Mouse (Mus musculus) lung, adult 2 months (tissue): ENCODE results near the gene Anxa9. TPM values are rescaled to one million over a fixed set of nuclear protein-coding genes. Genes with fewer than 3 reads are reported as not detected.

Experiments used
- DNase-seq: peaks from one replicate; pipeline ENCODE4 v3.0.0; 2022
- H3K4me1 ChIP-seq: fragments of 200-500 bp; 2 replicates; pipeline ENCODE4 v1.6.1; 2011; ENCODE audit warnings: low read length; ENCODE audit not compliant: control insufficient read depth, insufficient read depth
- H3K4me3 ChIP-seq: fragments of 200-500 bp; replicated peaks from 2 replicates; pipeline ENCODE3; 2011; ENCODE audit warnings: low read depth, mild to moderate bottlenecking, control low read depth, low read length; ENCODE audit errors: extremely low read depth
- CTCF ChIP-seq: fragments of 200-500 bp; IDR thresholded peaks from 2 replicates; pipeline ENCODE4 v1.5.1; 2011; ENCODE audit warnings: mild to moderate bottlenecking, low read length, control low read depth; ENCODE audit not compliant: insufficient read depth
- POLR2A ChIP-seq: fragments of 200-500 bp; IDR thresholded peaks from 2 replicates; pipeline ENCODE4 v1.6.1; 2011; ENCODE audit warnings: low read depth, mild to moderate bottlenecking, control low read depth, low read length, borderline replicate concordance; ENCODE audit errors: extremely low read depth
- WGBS: fragments of 180-500 bp; shearing (Covaris S2); methylation state at CpG from one replicate; pipeline ENCODE4 v1.1.7; 2018; 5-methylcytosine and 5-hydroxymethylcytosine counted together
- polyA plus RNA-seq: library from polyadenylated mRNA; depleted of rRNA; stranded (reverse); fragments of >200 nt; gene quantifications from 2 replicates; pipeline ENCODE4 v1.2.3, GENCODE M21; 2012

Anxa9 gene
- polyA plus RNA-seq, 1 experiment = 16.7 TPM

DNA sequence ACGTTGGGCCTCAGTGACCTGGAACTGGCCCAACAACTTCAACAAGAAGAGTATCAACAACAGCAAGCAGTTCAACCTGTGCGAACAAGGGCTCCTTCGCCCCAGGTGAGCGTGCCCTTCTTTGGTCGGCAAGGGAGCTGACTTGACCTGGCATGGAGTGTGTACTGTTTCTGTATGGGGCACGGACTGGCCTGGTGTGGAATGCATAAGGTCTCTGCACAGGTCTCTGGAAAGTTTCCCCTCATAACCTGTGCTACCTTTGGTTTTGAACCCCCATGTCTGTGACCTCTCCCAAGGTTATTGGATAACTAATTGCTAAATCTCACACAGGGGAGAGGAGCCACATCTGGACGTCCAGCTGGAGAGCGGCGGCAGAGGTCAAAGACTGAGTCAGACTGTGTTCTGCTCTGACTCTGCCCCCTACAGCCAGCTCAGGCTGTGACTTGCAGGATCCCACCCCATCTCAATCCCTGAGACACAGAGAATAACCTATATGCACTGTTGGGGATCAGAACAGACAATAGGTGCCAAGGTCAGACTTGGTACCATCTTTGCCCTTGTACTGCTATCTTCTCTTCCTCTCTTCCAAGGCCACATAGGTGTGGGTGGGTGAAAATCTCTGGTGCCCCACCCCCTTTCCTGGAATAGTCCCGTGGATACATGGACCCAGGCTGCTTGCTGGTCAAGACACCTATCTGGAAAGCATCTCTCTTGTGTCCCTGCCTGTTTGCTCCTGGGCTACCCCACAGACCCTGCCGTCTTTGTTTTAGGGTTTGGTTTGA, 11.5 kb downstream of the Anxa9 start:
- 73% methylated on average over 11 of the region's 11 CpGs for WGBS
- H3K4me3 ChIP-seq = no peak overlapping the region
- TF ChIP-seq CTCF (no peak), POLR2A (no peak)
- DNase-seq = no peak
- peaks cover 14% of the 10 kb centered on the region for H3K4me1 ChIP-seq

DNA sequence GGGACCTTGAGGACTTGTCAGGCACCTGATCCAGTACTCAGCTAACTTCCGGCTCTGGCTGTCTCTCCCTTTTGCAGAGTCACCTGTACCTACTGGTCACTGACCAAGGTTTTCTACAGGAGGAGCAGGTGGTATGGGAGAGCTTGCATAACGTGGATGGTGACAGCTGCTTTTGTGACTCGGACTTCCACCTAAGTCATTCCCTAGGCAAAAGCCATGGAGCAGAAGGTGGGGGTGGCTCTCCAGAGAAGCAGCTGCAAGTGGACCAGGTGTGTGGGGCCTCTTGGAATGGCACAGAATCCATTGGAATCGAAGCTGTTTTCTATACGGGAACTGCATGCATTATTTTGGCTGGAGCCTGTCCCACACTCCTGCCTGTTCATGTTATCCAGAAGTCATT, 12.3 kb downstream of the Anxa9 start:
- 75% methylated on average over 5 of the region's 5 CpGs for WGBS
- no peak for DNase-seq
- H3K4me1 ChIP-seq = peaks cover 14% of the 10 kb centered on the region
- H3K4me3 ChIP-seq = no peak overlapping the region
- TF ChIP-seq POLR2A = no peak
- TF ChIP-seq CTCF = no peak

DNA sequence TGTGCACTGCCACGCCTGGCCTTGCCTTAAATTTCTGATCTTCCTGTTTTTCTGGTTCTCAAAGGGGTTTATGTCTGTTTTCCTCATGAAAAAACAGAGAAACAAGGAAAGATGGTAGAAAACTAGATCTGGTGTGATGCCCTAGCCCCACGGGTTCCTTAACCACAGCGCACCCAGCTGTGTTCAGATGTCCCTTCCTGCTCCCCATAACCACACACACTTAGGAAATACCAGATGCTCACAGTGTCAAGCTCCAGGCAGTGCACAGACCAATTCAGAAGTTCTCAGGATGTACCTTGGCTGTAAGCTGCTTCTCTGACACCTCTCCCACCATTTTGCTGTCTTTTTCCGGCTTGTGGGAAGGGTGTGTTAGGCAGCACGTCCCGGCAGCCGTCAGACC, 12.7 kb downstream of the Anxa9 start:
- TF ChIP-seq POLR2A = no peak
- no peak for TF ChIP-seq CTCF
- Histone ChIP-seq H3K4me1 (peaks cover 14% of the 10 kb centered on the region), H3K4me3 (no peak overlapping the region)
- WGBS = 84% methylated on average over 7 of the region's 7 CpGs
- no peak for DNase-seq

DNA sequence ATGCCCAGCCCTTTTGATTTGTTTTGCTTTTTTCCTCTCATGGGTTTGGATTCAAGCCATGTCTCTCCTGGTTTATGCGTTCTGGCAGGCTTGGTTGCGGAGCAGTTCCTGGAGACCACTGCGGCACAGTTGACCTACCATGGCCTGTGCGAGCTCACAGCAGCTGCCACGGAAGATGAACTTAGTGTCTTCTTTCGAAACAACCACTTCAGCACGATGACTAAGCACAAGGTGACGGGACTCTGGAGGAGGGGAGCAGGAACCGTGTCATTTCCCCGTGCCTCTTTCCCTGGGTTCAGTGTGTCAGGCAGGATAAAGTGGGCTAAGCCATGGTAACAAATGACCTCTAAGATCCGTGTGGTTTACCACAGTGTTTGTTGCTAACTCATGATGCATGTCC, 13.4 kb downstream of the Anxa9 start:
- no peak for DNase-seq
- Histone ChIP-seq H3K4me3 (no peak overlapping the region), H3K4me1 (peaks cover 14% of the 10 kb centered on the region)
- TF ChIP-seq CTCF = no peak
- TF ChIP-seq POLR2A = no peak
- WGBS = 28% methylated on average over 11 of the region's 11 CpGs

DNA sequence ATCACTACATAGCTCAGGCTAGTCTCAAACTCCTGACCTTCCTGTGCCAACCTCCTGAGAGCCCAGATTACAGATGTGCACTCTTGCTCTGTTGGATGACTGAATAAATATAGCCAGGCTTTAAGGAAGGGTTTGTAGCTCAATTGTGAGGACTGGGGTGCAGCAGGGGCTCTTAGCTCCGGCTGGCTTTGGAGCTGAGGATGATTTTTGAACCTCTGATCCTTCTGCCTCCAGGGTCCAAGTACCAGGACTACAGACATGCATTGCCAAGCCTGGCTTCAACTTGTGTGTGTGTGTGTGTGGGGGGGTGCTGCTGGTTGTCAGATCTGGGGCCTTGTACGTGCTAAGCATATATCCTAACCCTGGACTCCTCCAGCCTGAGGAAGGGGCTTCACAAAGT, 14.1 kb downstream of the Anxa9 start:
- 90% methylated on average over 2 of the region's 2 CpGs for WGBS
- TF ChIP-seq CTCF (no peak), POLR2A (no peak)
- no peak for DNase-seq
- Histone ChIP-seq H3K4me3 (no peak overlapping the region), H3K4me1 (peaks cover 12% of the 10 kb centered on the region)

DNA sequence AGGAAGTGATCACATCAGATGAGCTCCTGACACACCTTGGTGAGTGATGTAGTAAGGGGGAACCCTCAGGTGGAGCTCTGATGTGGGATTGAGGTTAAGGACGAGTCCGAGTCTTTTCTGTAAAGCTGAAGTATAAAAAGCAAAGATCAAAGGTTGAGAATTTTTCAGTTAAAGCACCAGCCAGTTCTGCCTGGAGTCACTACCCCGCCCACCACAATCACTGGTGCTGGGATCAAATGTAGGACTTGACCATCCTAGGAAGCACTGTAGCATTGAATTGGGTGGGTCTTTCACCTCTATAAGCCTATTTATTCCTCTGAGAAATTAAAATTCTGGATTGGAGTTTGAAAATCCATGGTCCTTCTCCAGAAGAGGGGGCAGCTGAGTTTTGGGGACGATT, 15.9 kb downstream of the Anxa9 start:
- TF ChIP-seq CTCF (no peak), POLR2A (no peak)
- WGBS = 72% methylated on average over 4 of the region's 4 CpGs
- H3K4me1 ChIP-seq = peaks cover 4% of the 10 kb centered on the region
- DNase-seq = no peak
- no peak overlapping the region for H3K4me3 ChIP-seq

DNA sequence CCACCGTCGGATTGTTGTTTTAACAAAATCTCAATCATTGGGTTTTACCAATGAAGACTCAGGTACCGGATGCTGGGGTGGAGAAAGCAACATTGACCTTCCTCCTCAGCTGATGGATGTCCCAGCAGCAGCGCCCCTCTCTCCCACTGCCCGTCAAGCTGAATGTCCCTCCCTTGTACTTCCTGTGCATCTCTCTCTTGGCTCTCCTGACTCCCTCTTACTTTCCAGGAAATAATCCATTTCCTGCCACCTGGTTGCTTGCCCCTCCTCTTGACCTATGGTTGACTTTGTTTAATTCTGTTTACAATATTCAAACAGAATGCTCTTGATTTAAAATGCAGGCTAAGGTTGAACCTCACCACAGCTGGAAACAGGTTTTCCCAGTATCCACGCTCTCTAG, 16.8 kb downstream of the Anxa9 start:
- Histone ChIP-seq H3K4me3 (no peak overlapping the region), H3K4me1 (no peaks in the 10 kb centered on the region)
- 57% methylated on average over 6 of the region's 6 CpGs for WGBS
- DNase-seq = no peak
- TF ChIP-seq CTCF = no peak
- TF ChIP-seq POLR2A = no peak

DNA sequence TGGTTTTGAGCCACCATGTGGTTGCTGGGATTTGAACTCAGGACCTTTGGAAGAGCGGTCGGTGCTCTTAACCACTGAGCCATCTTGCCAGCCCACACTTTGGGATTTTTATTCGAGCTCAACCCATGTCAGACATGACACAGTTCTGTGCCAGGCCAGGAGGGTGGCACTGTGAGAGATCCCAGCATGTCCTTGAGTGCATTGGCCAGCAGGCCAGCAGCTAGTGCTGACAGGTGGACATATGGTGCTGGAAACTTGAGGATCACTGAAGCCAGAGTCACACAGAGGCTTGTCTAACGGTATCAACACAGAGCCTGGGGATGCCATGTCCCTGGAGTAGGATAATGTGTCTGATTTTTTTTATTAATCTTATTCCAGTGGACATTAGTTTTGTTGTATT, 17.6 kb downstream of the Anxa9 start:
- TF ChIP-seq POLR2A (no peak), CTCF (no peak)
- H3K4me3 ChIP-seq = no peak overlapping the region
- H3K4me1 ChIP-seq = no peaks in the 10 kb centered on the region
- no peak for DNase-seq
- 92% methylated on average over 4 of the region's 4 CpGs for WGBS

DNA sequence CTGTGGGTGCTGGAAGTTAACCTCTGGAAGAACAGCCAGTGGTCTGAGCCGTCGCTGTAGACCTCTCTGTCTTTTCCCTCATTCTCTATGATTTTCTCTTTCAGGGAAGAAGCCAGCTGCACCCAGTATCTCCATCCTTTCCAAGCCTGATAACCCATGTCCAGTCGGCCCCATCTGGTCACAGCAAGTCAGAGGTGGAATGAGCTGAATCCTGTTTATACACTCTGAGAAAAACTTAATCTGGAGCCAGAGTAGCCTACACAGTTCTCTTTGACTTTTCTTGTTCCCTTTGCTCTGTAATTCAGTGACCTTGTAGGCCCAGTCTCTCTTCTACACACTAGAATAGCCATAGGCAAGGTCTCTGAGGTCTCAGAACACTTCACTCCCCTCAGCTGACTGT, 19.4 kb downstream of the Anxa9 start:
- no peak overlapping the region for H3K4me3 ChIP-seq
- peaks cover 3% of the 10 kb centered on the region; the same call in 1 of the 2 replicates for H3K4me1 ChIP-seq
- WGBS = 86% methylated on average over 3 of the region's 3 CpGs
- DNase-seq = no peak
- no peak for TF ChIP-seq POLR2A
- no peak for TF ChIP-seq CTCF

DNA sequence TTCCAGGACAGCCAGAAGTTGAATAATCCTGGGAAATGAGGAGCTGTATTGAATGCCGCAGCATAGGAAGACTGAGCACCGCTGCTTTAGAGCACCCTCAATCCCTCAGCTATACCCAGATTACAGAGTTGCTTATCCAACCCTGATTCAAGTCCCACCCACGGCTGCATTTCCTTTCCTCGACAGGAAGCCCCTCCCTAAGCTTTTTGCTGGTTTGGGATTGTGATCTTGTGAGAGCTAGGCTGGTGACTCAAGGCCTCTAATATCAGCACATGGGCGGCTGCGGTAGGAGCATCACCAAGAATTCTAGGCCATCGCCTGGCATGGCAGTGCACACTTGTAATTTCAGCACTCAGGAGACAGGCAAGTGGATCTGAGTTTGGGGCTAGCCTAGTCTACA, 20.5 kb downstream of the Anxa9 start:
- no peak for TF ChIP-seq CTCF
- TF ChIP-seq POLR2A = no peak
- no peak for DNase-seq
- WGBS = 46% methylated on average over 7 of the region's 7 CpGs
- H3K4me3 ChIP-seq = no peak overlapping the region
- peaks cover 3% of the 10 kb centered on the region; the same call in 1 of the 2 replicates for H3K4me1 ChIP-seq
